Mouse (Mus musculus): ENCODE results near the gene Nlrp2. TPM values are rescaled to one million over a fixed set of nuclear protein-coding genes. Genes with fewer than 3 reads are reported as not detected.

The Nlrp2 gene
- not detected for polyA plus RNA-seq (2015; fragmentation: Illumina TruSeq; extraction: RNeasy Lipid Tissue Mini Kit (QIAGEN cat#74804); ENCODE audit: insufficient read depth, low replicate concordance)

DNA sequence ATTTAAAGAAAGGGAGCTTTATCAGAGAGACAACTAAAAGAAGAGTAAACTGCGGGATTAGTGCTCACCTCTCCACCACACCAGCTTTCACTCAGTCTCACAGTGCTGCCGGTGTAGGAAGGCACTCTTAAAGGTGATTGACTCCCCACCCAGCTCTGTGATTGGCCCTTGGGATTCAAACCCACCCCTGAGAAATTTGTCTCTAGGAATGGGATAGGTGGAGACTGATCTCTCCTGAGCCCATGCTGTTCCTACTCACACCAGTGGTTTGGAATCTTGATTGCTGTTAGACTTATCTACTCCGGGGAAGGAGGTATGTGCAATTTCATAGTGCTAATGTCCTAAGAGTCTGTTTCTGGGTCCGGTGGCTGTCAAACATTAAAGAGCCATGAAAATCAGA lies at the start of gene Nlrp2:
TSS of gene Nlrp2 (minus strand) at position 101 of the 400 bp plus-strand sequence.

DNA sequence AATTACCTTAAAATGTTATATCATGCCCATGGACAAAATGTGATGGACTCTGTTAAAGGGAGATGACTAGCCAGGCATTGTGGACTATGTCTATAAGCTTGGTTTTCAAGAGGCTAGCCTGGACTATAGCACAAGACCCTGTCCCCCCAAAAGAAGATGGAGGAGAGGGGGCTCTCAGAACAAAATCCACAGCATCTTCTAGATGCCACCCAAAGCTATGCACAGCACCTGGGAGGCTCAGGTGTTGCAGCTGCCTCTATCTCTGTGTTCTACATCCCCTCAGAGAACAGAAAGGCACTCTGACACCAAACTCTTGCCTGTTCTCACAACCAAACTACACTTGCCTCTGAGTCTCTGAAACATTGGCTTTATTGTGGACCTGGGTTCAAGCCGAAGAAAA lies 598 bp downstream of the Nlrp2 start, which contains the start of gene Gm5065:
TSS of gene Gm5065 (plus strand) at position 301 of the 400 bp plus-strand sequence.

Other genes starting within 250 kb of the Nlrp2 start
- gene Rfpl4, start 234.1 kb downstream of the Nlrp2 start, polyA plus RNA-seq (2015; fragmentation: Illumina TruSeq; extraction: RNeasy Lipid Tissue Mini Kit (QIAGEN cat#74804); ENCODE audit: insufficient read depth, low replicate concordance): not detected
- gene Rasl2-9, start 225.1 kb downstream of the Nlrp2 start, polyA plus RNA-seq (2015; fragmentation: Illumina TruSeq; extraction: RNeasy Lipid Tissue Mini Kit (QIAGEN cat#74804); ENCODE audit: insufficient read depth, low replicate concordance): 1.2 TPM
- gene Vmn1r55, start 201.4 kb downstream of the Nlrp2 start, polyA plus RNA-seq (2015; fragmentation: Illumina TruSeq; extraction: RNeasy Lipid Tissue Mini Kit (QIAGEN cat#74804); ENCODE audit: insufficient read depth, low replicate concordance): not detected
- gene Vmn1r56, start 154.3 kb downstream of the Nlrp2 start, polyA plus RNA-seq (2015; fragmentation: Illumina TruSeq; extraction: RNeasy Lipid Tissue Mini Kit (QIAGEN cat#74804); ENCODE audit: insufficient read depth, low replicate concordance): not detected
- not detected for gene Vmn1r57, start 132.5 kb downstream of the Nlrp2 start, polyA plus RNA-seq (2015; fragmentation: Illumina TruSeq; extraction: RNeasy Lipid Tissue Mini Kit (QIAGEN cat#74804); ENCODE audit: insufficient read depth, low replicate concordance)
- not detected for gene Gm5065, start 498 bp downstream of the Nlrp2 start, polyA plus RNA-seq (2015; fragmentation: Illumina TruSeq; extraction: RNeasy Lipid Tissue Mini Kit (QIAGEN cat#74804); ENCODE audit: insufficient read depth, low replicate concordance)
- not detected for gene Vmn1r58, start 62.4 kb upstream of the Nlrp2 start, polyA plus RNA-seq (2015; fragmentation: Illumina TruSeq; extraction: RNeasy Lipid Tissue Mini Kit (QIAGEN cat#74804); ENCODE audit: insufficient read depth, low replicate concordance)
- not detected for gene Vmn1r59, start 105.7 kb upstream of the Nlrp2 start, polyA plus RNA-seq (2015; fragmentation: Illumina TruSeq; extraction: RNeasy Lipid Tissue Mini Kit (QIAGEN cat#74804); ENCODE audit: insufficient read depth, low replicate concordance)
- gene Vmn2r28, start 142.9 kb upstream of the Nlrp2 start, polyA plus RNA-seq (2015; fragmentation: Illumina TruSeq; extraction: RNeasy Lipid Tissue Mini Kit (QIAGEN cat#74804); ENCODE audit: insufficient read depth, low replicate concordance): not detected
- gene Vmn1r60, start 196.3 kb upstream of the Nlrp2 start, polyA plus RNA-seq (2015; fragmentation: Illumina TruSeq; extraction: RNeasy Lipid Tissue Mini Kit (QIAGEN cat#74804); ENCODE audit: insufficient read depth, low replicate concordance): not detected